Mouse (Mus musculus) G1E (cell line): ENCODE measurements at regions not wholly inside any gene's neighbourhood (a gene's known extent, or its start where the extent isn't known, plus 50 kb on each side); places are given as distances from the start of the nearest gene placed in this dataset.

Experiments used
- ATAC-seq: 2 replicates; pipeline ENCODE4 v1.8.0; 2016; ENCODE audit warnings: mild to moderate bottlenecking; ENCODE audit not compliant: insufficient number of reproducible peaks, poor library complexity, low FRiP score, severe bottlenecking; ENCODE audit errors: extremely low read depth
- DNase-seq: peaks from one replicate; pipeline ENCODE4 v3.0.0; 2012; ENCODE audit warnings: low spot score
- H3K27me3 ChIP-seq: 2 replicates; pipeline ENCODE4 v1.6.1; 2012; ENCODE audit warnings: mild to moderate bottlenecking, low read length, inconsistent platforms; ENCODE audit not compliant: insufficient read depth
- H3K36me3 ChIP-seq: replicated peaks from 2 replicates; pipeline ENCODE3; 2012; ENCODE audit warnings: mild to moderate bottlenecking, inconsistent platforms
- H3K4me1 ChIP-seq: 2 replicates; pipeline ENCODE4 v1.6.1; 2012; ENCODE audit warnings: low read depth, low read length, inconsistent platforms, mixed read lengths; ENCODE audit not compliant: insufficient read depth
- H3K4me3 ChIP-seq: 2 replicates; pipeline ENCODE4 v1.5.1; 2012; ENCODE audit warnings: low read depth, mild to moderate bottlenecking, inconsistent platforms, low read length, moderate library complexity, mixed read lengths
- H3K9me3 ChIP-seq: replicated peaks from 2 replicates; pipeline ENCODE4 v1.6.1; 2012; ENCODE audit warnings: inconsistent platforms
- CTCF ChIP-seq: IDR thresholded peaks from 2 replicates; pipeline ENCODE4 v1.5.1; 2012; ENCODE audit warnings: low read depth, low read length, inconsistent platforms, mixed read lengths
- GATA1 ChIP-seq: IDR thresholded peaks from 2 replicates; pipeline ENCODE4 v1.6.1; 2012; ENCODE audit warnings: borderline replicate concordance, low read length, inconsistent platforms, mixed read lengths
- GATA2 ChIP-seq: IDR thresholded peaks from 2 replicates; pipeline ENCODE4 v1.6.1; 2012; ENCODE audit warnings: low read depth, low read length, inconsistent platforms, borderline replicate concordance
- POLR2AphosphoS5 ChIP-seq: IDR thresholded peaks from 2 replicates; pipeline ENCODE4 v1.6.1; 2012; ENCODE audit warnings: low read depth, low read length, inconsistent platforms; ENCODE audit not compliant: insufficient replicate concordance
- TAL1 ChIP-seq: conservative IDR thresholded peaks from 2 replicates; pipeline ENCODE4 v1.6.1; 2012; ENCODE audit warnings: low read depth, low read length, inconsistent platforms, mixed read lengths

- Histone ChIP-seq H3K27me3 (peaks cover 66% of the 10 kb centered on the region), H3K4me3 (no peak overlapping the region), H3K4me1 (no peaks in the 10 kb centered on the region), H3K9me3 (no peaks in the 10 kb centered on the region), H3K36me3 (no peaks in the 10 kb centered on the region)
- ATAC-seq (no peak), DNase-seq (no peak)
- TF ChIP-seq GATA1 (no peak), GATA2 (no peak), TAL1 (no peak), CTCF (no peak), POLR2AphosphoS5 (no peak)
Observed at GRCm38 (mm10) chr17:84067102-84067501, 120.6 kb downstream of the Zfp36l2 start.

- DNase-seq (no peak), ATAC-seq (no peak)
- Histone ChIP-seq H3K9me3 (no peaks in the 10 kb centered on the region), H3K27me3 (peaks cover 58% of the 10 kb centered on the region), H3K4me1 (no peaks in the 10 kb centered on the region; the same call in 1 of the 2 replicates), H3K36me3 (no peaks in the 10 kb centered on the region), H3K4me3 (no peak overlapping the region)
- TF ChIP-seq GATA2, result no peak
- TF ChIP-seq CTCF, result no peak
- TF ChIP-seq POLR2AphosphoS5, result no peak
- TF ChIP-seq GATA1, result no peak
- TF ChIP-seq TAL1, result no peak
Observed at GRCm38 (mm10) chr17:84063791-84064190, 124.0 kb downstream of the Zfp36l2 start.

- DNase-seq, result no peak
- peaks cover 58% of the 10 kb centered on the region for H3K27me3 ChIP-seq
- H3K4me1 ChIP-seq, result peaks cover 2% of the 10 kb centered on the region; the same call in 1 of the 2 replicates
- no peaks in the 10 kb centered on the region for H3K9me3 ChIP-seq
- TF ChIP-seq GATA2 (no peak), CTCF (no peak), POLR2AphosphoS5 (no peak), GATA1 (no peak), TAL1 (no peak)
- H3K4me3 ChIP-seq, result no peak overlapping the region
- ATAC-seq, result no peak
- H3K36me3 ChIP-seq, result no peaks in the 10 kb centered on the region
Observed at GRCm38 (mm10) chr17:84061621-84062020, 126.1 kb downstream of the Zfp36l2 start.

GRCm38 (mm10) chr17:84056469-84056868 lies 131.3 kb downstream of the Zfp36l2 start:
- H3K27me3 ChIP-seq, result peaks cover 46% of the 10 kb centered on the region
- TF ChIP-seq GATA1 (no peak), GATA2 (no peak), POLR2AphosphoS5 (no peak), CTCF (no peak), TAL1 (no peak)
- ATAC-seq, result no peak
- DNase-seq, result no peak
- no peaks in the 10 kb centered on the region for H3K9me3 ChIP-seq
- no peaks in the 10 kb centered on the region for H3K36me3 ChIP-seq
- H3K4me3 ChIP-seq, result no peak overlapping the region
- 0 out of 2 replicates have a peak, but pooled peaks cover 2% of the 10 kb centered on the region for H3K4me1 ChIP-seq

GRCm38 (mm10) chr17:84052437-84052836 lies 135.3 kb downstream of the Zfp36l2 start:
- H3K36me3 ChIP-seq, result no peaks in the 10 kb centered on the region
- peaks cover 2% of the 10 kb centered on the region; the same call in 1 of the 2 replicates for H3K4me1 ChIP-seq
- no peak for DNase-seq
- TF ChIP-seq GATA1, result no peak
- no peak for TF ChIP-seq POLR2AphosphoS5
- no peak for TF ChIP-seq CTCF
- no peak for TF ChIP-seq TAL1
- no peak for TF ChIP-seq GATA2
- H3K27me3 ChIP-seq, result peaks cover 32% of the 10 kb centered on the region
- H3K4me3 ChIP-seq, result no peak overlapping the region
- peaks cover 8% of the 10 kb centered on the region for H3K9me3 ChIP-seq
- no peak for ATAC-seq

GRCm38 (mm10) chr17:84051212-84051611 lies 136.5 kb downstream of the Zfp36l2 start:
- peaks cover 24% of the 10 kb centered on the region for H3K27me3 ChIP-seq
- no peaks in the 10 kb centered on the region for H3K36me3 ChIP-seq
- ATAC-seq (no peak), DNase-seq (no peak)
- H3K4me1 ChIP-seq, result no peaks in the 10 kb centered on the region; the same call in 1 of the 2 replicates
- H3K4me3 ChIP-seq, result no peak overlapping the region
- H3K9me3 ChIP-seq, result peaks cover 12% of the 10 kb centered on the region
- TF ChIP-seq GATA1, result no peak
- no peak for TF ChIP-seq TAL1
- TF ChIP-seq GATA2, result no peak
- TF ChIP-seq CTCF, result no peak
- no peak for TF ChIP-seq POLR2AphosphoS5
